Mouse (Mus musculus) cerebellum, adult 2 months (tissue): ENCODE results near the gene Arih1.

Experiments used
- CTCF ChIP-seq: fragments of 200-500 bp; IDR thresholded peaks from 2 replicates; pipeline ENCODE4 v1.5.1; 2011; ENCODE audit warnings: low read depth, mild to moderate bottlenecking, control low read depth, low read length, moderate library complexity, borderline replicate concordance; ENCODE audit not compliant: insufficient read depth
- POLR2A ChIP-seq: fragments of 200-500 bp; IDR thresholded peaks from 2 replicates; pipeline ENCODE4 v1.6.1; 2011; ENCODE audit warnings: low read length, control low read depth, borderline replicate concordance; ENCODE audit not compliant: insufficient read depth

DNA sequence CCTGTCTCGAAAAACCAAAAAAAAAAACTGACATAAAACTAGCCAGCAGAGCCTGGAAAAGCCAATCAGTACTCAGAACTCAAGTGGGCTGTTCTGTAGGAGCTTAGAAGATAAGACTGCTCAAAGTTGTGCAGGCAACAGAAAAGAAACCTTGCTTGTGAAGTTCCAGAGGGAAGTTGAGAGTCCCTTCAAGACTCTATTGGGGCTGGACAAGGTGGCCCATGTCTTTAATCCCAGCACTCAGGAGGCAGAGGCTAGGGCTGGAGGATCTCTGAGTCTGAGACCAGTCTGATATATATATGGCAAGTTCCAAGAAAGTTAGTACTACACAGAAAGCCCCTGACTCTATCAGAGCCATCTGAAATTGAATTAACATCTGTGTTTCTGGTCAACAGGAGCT lies 28.0 kb downstream of the Arih1 start:
- TF ChIP-seq POLR2A (no peak), CTCF (no peak)
